Mouse (Mus musculus) kidney, postnatal 0 days (tissue): ENCODE data around the gene Lrr1. TPM values are rescaled to one million over a fixed set of nuclear protein-coding genes. Genes with fewer than 3 reads are reported as not detected.

Experiments used
- ATAC-seq: fragments of 200-750 bp; cut with Nextera tagmentation; replicated peaks from 2 replicates; pipeline ENCODE4 v1.8.0; 2017; ENCODE audit warnings: low read depth, moderate number of reproducible peaks, moderate TSS enrichment, moderate library complexity; ENCODE audit not compliant: low FRiP score
- DNase-seq: peaks from one replicate; pipeline ENCODE4 v3.0.0-alpha.2; 2016; ENCODE audit warnings: low spot score
- H3K27ac ChIP-seq: fragments of 300-500 bp; sonication (generic); 2 replicates; pipeline ENCODE4 v1.5.1; 2014; ENCODE audit warnings: mild to moderate bottlenecking
- H3K27me3 ChIP-seq: fragments of 300-500 bp; sonication (generic); 2 replicates; pipeline ENCODE4 v1.6.1; 2014; ENCODE audit warnings: low read length, mixed read lengths; ENCODE audit not compliant: insufficient read depth
- H3K36me3 ChIP-seq: fragments of 300-500 bp; sonication (generic); 2 replicates; pipeline ENCODE4 v1.6.1; 2014; ENCODE audit warnings: low read length, mixed read lengths; ENCODE audit not compliant: insufficient read depth
- H3K4me1 ChIP-seq: fragments of 300-500 bp; sonication (generic); replicated peaks from 2 replicates; pipeline ENCODE4 v1.6.1; 2014; ENCODE audit warnings: antibody characterized with exemption, low read length, mixed read lengths; ENCODE audit not compliant: insufficient read depth
- H3K4me2 ChIP-seq: fragments of 300-500 bp; sonication (generic); 2 replicates; pipeline ENCODE4 v1.6.1; 2014; ENCODE audit warnings: mild to moderate bottlenecking, low read length, moderate library complexity, mixed read lengths
- H3K4me3 ChIP-seq: fragments of 300-500 bp; sonication (generic); replicated peaks from 2 replicates; pipeline ENCODE4 v1.5.1; 2014; ENCODE audit warnings: low read depth, low read length
- H3K9ac ChIP-seq: fragments of 300-500 bp; sonication (generic); 2 replicates; pipeline ENCODE4 v1.6.1; 2014; ENCODE audit warnings: low read depth, low read length
- H3K9me3 ChIP-seq: fragments of 300-500 bp; sonication (generic); replicated peaks from 2 replicates; pipeline ENCODE4 v1.6.1; 2016; ENCODE audit warnings: low read length, inconsistent platforms, mixed read lengths
- CTCF ChIP-seq: IDR thresholded peaks from 2 replicates; pipeline ENCODE4 v1.5.1; 2016; ENCODE audit warnings: antibody characterized with exemption, low read depth, mild to moderate bottlenecking, moderate library complexity
- WGBS: fragments of 180-500 bp; shearing (Covaris S2); extraction: QIAGEN DNeasy Blood & Tissue Kit; methylation state at CpG from one replicate; pipeline ENCODE4 v1.1.7; 2014; 5-methylcytosine and 5-hydroxymethylcytosine counted together
- microRNA-seq: library from miRNA; unstranded; fragments of <30 nt; microRNA quantifications from one replicate; pipeline ENCODE4, GENCODE M21; 2016
- polyA plus RNA-seq: library from polyadenylated mRNA; unstranded; fragments of >200 nt; fragmentation: Nextera tagmentation; extraction: Ambion mirVana; gene quantifications from 2 replicates; pipeline ENCODE4 v1.2.1, GENCODE M21; 2015

The Lrr1 gene
- polyA plus RNA-seq, 1 experiment from 2014 or later: 10.7 TPM

- Histone ChIP-seq H3K4me3 (no peak overlapping the region), H3K9me3 (no peaks in the 10 kb centered on the region), H3K4me2 (no peak overlapping the region), H3K27me3 (no peaks in the 10 kb centered on the region), H3K36me3 (peaks cover 22% of the 10 kb centered on the region; the same call in 1 of the 2 replicates), H3K9ac (no peak overlapping the region), H3K27ac (no peak overlapping the region), H3K4me1 (no peaks in the 10 kb centered on the region)
- no peak for DNase-seq
- 92% methylated on average over 13 of the region's 13 CpGs for WGBS
- ATAC-seq: no peak
- peak; percentile 24; the same call in 1 of the 2 replicates for TF ChIP-seq CTCF
Observed at GRCm38 (mm10) chr12:69213186-69213777, 44.7 kb downstream of the Lrr1 start.

GRCm38 (mm10) chr12:69214393-69214792 lies 45.8 kb downstream of the Lrr1 start:
- no peaks in the 10 kb centered on the region for H3K9me3 ChIP-seq
- ATAC-seq (no peak), DNase-seq (no peak)
- no peak for TF ChIP-seq CTCF
- no peak overlapping the region for H3K27ac ChIP-seq
- H3K4me3 ChIP-seq: no peak overlapping the region
- H3K4me1 ChIP-seq: no peaks in the 10 kb centered on the region
- 89% methylated on average over 7 of the region's 7 CpGs for WGBS
- no peak overlapping the region for H3K4me2 ChIP-seq
- H3K36me3 ChIP-seq: peaks cover 17% of the 10 kb centered on the region; the same call in 1 of the 2 replicates
- H3K27me3 ChIP-seq: no peaks in the 10 kb centered on the region
- no peak overlapping the region for H3K9ac ChIP-seq

DNA sequence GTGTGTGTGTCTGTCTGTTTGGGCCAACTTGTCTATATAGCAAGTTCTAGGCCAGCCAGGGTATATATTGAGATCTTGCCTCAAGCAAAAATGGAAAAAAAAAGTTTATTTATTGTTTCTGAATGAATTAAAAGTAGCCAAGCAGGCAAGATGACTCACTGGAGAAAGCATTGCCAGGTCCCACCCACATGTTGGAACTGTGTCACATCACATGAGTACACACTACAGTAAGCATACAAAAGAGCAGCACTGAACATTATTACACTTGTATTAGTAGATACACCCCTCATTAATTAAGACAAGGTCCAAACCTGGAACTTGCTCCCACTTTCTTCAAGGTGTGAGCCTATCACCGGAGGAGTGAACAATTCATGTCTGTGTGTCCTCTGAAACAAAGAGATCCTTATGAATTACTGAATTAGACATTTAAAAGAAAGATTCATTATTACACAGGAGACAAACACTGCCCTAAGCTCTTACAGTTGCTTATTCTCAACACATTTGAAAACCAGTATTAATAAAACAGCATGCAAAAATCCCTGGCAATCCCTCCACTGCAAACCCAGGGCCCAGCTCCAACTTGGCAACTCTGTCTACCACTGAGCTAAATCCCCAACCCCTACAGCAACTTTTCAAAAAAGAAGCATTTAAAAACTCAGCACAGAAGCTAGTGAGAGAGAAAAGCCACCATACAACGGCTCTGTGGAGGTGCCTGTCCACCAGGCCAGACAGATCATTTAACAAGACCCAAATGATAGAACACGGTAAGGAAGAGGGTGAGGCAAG lies 46.6 kb downstream of the Lrr1 start:
- Histone ChIP-seq H3K4me1 (no peaks in the 10 kb centered on the region), H3K27ac (no peak overlapping the region), H3K9me3 (no peaks in the 10 kb centered on the region), H3K27me3 (no peaks in the 10 kb centered on the region), H3K4me3 (no peak overlapping the region), H3K9ac (no peak overlapping the region), H3K4me2 (no peak overlapping the region), H3K36me3 (peaks cover 18% of the 10 kb centered on the region; the same call in 1 of the 2 replicates)
- ATAC-seq: no peak
- TF ChIP-seq CTCF: no peak
- DNase-seq: no peak
- 93% methylated on average over 3 of the region's 3 CpGs for WGBS

DNA sequence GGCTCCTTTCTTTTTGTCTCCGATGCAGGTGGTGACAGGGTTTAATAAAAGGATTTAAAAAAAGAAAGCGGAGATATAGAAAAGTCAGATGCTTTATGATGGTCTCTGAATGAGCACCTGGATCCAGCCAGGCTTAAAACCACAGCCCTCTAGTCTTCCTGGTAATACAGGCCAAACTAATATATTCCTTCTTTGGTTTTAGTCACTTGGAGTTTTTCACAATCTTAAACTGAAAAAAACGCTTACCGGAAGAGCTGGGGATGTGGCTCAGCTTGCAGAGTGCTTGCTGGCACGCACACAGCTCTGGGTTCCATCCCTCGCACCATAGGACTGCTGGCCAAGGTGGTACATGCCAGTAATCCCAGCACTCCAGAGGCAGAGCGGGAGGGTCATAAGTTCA lies 48.0 kb downstream of the Lrr1 start:
- Histone ChIP-seq H3K36me3 (peaks cover 18% of the 10 kb centered on the region; the same call in 1 of the 2 replicates), H3K9me3 (no peaks in the 10 kb centered on the region), H3K4me2 (no peak overlapping the region), H3K27ac (no peak overlapping the region), H3K27me3 (no peaks in the 10 kb centered on the region), H3K4me3 (no peak overlapping the region), H3K9ac (no peak overlapping the region), H3K4me1 (no peaks in the 10 kb centered on the region)
- no peak for TF ChIP-seq CTCF
- no peak for DNase-seq
- WGBS: 93% methylated on average over 7 of the region's 7 CpGs
- ATAC-seq: no peak

DNA sequence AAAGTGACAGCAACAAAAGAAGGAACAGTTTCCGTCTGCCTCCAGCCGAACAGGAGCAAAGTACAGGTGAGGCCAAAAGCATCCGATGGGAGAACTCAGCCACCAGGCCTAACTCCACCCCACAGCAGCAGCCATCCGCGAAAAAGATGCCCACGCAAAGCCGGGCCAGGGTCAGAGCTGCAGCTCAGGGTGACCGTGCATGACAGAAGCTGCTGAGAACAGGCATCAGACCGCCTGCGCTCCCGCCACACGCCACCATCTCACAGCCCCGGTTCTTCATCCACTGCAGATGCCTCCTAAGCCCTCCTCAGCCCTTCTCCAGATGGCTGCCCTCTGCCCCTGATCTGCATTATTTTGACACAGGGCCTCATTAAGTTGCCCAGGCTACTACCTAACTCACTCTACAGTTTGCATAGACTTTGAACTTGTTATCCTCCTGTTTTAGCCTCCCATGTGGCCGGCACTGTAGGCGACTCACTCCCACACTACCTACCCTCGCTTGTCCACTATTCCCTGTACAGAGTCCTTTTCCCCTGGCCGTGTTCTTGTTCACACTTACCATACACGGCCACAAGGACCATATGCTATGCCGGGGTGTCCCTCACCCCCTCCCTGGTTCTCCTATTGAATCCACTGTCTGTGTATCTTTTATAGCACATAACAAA lies 52.1 kb downstream of the Lrr1 start:
- Histone ChIP-seq H3K36me3 (0 out of 2 replicates have a peak, but pooled peaks cover 8% of the 10 kb centered on the region), H3K9ac (no peak overlapping the region), H3K27me3 (no peaks in the 10 kb centered on the region), H3K9me3 (no peaks in the 10 kb centered on the region), H3K27ac (no peak overlapping the region; the same call in 1 of the 2 replicates), H3K4me3 (no peak overlapping the region), H3K4me2 (no peak overlapping the region), H3K4me1 (no peaks in the 10 kb centered on the region)
- no peak for TF ChIP-seq CTCF
- ATAC-seq: peak; percentile 80
- 59% methylated on average over 19 of the region's 19 CpGs for WGBS
- DNase-seq: peak; percentile 40

- DNase-seq (peak; percentile 95), ATAC-seq (peak; percentile 93)
- no peaks in the 10 kb centered on the region for H3K9me3 ChIP-seq
- H3K4me1 ChIP-seq: 0 out of 2 replicates have a peak, but pooled peaks cover 3% of the 10 kb centered on the region
- H3K4me2 ChIP-seq: peak within 1 kb of the TSS; percentile 50
- H3K36me3 ChIP-seq: no peaks in the 10 kb centered on the region
- no peaks in the 10 kb centered on the region for H3K27me3 ChIP-seq
- H3K9ac ChIP-seq: peak within 1 kb of the TSS; percentile 63
- peak within 1 kb of the TSS; percentile 74 for H3K4me3 ChIP-seq
- WGBS: under 1% methylated on average over 37 of the region's 37 CpGs
- peak; percentile 27; the same call in 1 of the 2 replicates for TF ChIP-seq CTCF
- peak within 1 kb of the TSS; percentile 80 for H3K27ac ChIP-seq
Observed at GRCm38 (mm10) chr12:69227776-69228466, 59.3 kb downstream of the Lrr1 start, which contains the start of gene Pole2. Gene Pole2, minus strand, starts transcription at chr12:69228195.

Small RNA genes lying within 50 kb of the gene (microRNA-seq; reads per million reads assigned to microRNA genes)
- not detected for gene Gm47287
- gene Gm47295: not detected

Other genes with a start within 250 kb of the Lrr1 start
- 2,047 and 2,435 TPM in 2 replicates for gene Rps29, start 9.6 kb upstream of the Lrr1 start, polyA plus RNA-seq
- 734 and 768 TPM in 2 replicates for gene Rpl36al, start 15.3 kb downstream of the Lrr1 start, polyA plus RNA-seq
- 70.0 and 81.5 TPM in 2 replicates for gene Mgat2, start 15.3 kb downstream of the Lrr1 start, polyA plus RNA-seq
- 15.2 and 19.8 TPM in 2 replicates for gene Gm49383, start 28.3 kb downstream of the Lrr1 start, polyA plus RNA-seq
- 7.4 and 7.5 TPM in 2 replicates for gene Dnaaf2, start 29.6 kb downstream of the Lrr1 start, polyA plus RNA-seq
- gene Gm49384, start 35.5 kb downstream of the Lrr1 start, polyA plus RNA-seq: 17.1 and 19.2 TPM in 2 replicates
- 15.3 and 17.7 TPM in 2 replicates for gene Pole2, start 59.4 kb downstream of the Lrr1 start, polyA plus RNA-seq
- gene Klhdc1, start 72.4 kb downstream of the Lrr1 start, polyA plus RNA-seq: 14.5 and 15.8 TPM in 2 replicates
- gene Klhdc2, start 127.9 kb downstream of the Lrr1 start, polyA plus RNA-seq: 132 and 141 TPM in 2 replicates
- 66.8 and 69.9 TPM in 2 replicates for gene Nemf, start 188.4 kb downstream of the Lrr1 start, polyA plus RNA-seq
- gene Arf6, start 203.3 kb downstream of the Lrr1 start, polyA plus RNA-seq: 56.2 and 70.7 TPM in 2 replicates
- gene Gm9887, start 203.6 kb downstream of the Lrr1 start, polyA plus RNA-seq: 1.3 and 3.2 TPM in 2 replicates